Mouse (Mus musculus): ENCODE data around the gene Nav1. TPM values are rescaled to one million over a fixed set of nuclear protein-coding genes. Genes with fewer than 3 reads are reported as not detected.

The Nav1 gene
- polyA plus RNA-seq, 1 experiment from 2014 or later = 1.1 TPM

DNA sequence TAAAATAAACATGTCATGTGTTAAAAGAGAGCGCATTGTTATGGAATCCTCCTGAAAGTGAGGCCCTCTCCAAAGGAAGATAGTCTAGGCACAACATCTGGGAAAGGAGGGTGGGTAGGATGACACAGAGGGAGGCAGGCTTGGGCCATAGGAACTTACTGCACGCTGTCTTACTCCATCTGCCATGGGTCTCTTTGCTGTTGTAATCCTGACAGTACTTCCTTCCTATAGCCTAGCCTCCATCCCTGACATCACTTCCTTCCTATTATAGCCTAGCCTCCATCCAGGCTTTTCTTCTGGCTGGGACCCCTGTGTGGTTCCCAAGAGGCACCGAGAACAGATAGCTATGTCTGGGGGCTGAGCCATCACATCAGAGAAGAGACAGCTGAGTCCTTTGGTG is 10.2 kb upstream of the Nav1 start:
- no peak overlapping the region for H3K27ac ChIP-seq
- DNase-seq (no peak), ATAC-seq (ENCODE audit: low read depth) (no peak)
- no peak overlapping the region for H3K4me3 ChIP-seq (replicated peaks)
- H3K4me2 ChIP-seq = no peak overlapping the region
- WGBS (ENCODE audit: insufficient replicate concordance) = 39% methylated on average over 3 of the region's 3 CpGs
- no peaks in the 10 kb centered on the region for H3K9me3 ChIP-seq (replicated peaks)
- H3K36me3 ChIP-seq = no peaks in the 10 kb centered on the region
- H3K27me3 ChIP-seq = no peaks in the 10 kb centered on the region
- H3K9ac ChIP-seq = no peak overlapping the region
- peaks cover 3% of the 10 kb centered on the region; the same call in 1 of the 2 replicates for H3K4me1 ChIP-seq (replicated peaks)

DNA sequence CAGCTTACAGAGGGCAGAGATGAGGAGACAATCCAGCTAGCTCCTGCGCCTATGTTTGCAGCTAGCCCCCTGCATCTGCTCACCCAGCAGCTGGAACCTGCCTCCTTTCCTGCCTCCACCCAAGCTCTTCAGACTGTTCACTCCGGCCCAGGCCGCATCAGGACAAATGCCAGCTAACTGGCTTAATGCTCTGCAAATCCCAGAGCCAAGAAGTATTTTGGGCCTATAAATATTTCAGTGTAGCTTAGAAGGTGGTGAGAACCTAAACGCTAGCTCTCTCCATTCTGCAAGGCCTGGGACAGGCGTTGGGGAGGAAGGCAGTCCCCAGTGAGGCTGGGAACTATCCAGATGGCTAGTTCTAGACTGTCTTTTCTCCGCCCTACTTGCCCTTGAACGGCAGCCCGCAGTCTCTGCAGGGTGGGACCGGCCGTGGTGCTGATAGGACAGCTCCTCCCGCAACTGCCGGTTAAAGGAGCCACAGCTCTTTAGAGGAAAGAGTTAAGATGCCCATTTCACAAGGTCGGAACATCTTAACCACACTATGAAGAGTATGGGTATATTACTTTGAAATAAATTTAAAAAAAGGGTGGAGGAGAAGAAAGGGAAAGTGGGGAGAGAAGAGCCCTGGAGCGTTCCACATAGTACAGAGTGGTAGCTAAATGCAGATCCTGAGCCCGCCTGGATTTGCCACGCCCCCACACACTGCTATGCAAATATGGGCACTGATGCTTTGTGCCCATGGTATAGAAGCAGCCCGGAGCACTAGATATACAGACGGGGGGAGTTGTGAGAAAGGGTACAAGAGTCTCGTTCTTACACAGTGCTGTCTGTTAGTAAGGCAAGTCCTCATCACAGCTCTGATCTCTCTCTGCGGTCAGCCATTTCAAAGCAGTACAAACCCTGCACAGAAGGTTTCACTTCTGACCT is 8.9 kb upstream of the Nav1 start:
- Histone ChIP-seq H3K4me2 (no peak overlapping the region), H3K27me3 (no peaks in the 10 kb centered on the region), H3K27ac (no peak overlapping the region), H3K36me3 (no peaks in the 10 kb centered on the region), H3K4me3 (replicated peaks) (no peak overlapping the region), H3K4me1 (replicated peaks) (peaks cover 3% of the 10 kb centered on the region; the same call in 1 of the 2 replicates), H3K9me3 (replicated peaks) (no peaks in the 10 kb centered on the region), H3K9ac (no peak overlapping the region)
- 23% methylated on average over 20 of the region's 20 CpGs for WGBS (ENCODE audit: insufficient replicate concordance)
- ATAC-seq (ENCODE audit: low read depth) = no peak
- peak; percentile 18 for DNase-seq

DNA sequence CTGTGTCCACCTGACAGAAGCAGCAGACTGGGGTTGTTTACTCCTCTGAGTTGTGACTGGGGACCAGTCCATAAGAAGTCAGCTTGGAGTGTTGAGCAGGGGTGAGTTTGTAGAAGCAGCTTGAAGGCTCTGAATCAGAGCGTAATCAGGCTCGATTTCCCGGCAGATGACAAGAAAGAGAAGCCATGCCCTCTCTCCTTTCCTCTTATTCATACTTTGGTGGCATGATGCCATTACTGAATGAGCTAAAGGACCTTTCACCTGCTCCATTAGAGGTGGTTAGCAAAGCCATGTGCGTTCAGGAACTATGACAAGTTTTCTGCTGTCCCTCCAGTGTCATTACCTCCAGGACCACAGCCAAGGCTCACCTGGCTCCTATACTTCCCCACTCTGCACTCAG is 2.5 kb upstream of the Nav1 start:
- no peaks in the 10 kb centered on the region for H3K4me1 ChIP-seq (replicated peaks)
- no peaks in the 10 kb centered on the region for H3K27me3 ChIP-seq
- H3K9me3 ChIP-seq (replicated peaks) = no peaks in the 10 kb centered on the region
- H3K36me3 ChIP-seq = no peaks in the 10 kb centered on the region
- no peak overlapping the region for H3K4me2 ChIP-seq
- H3K9ac ChIP-seq = no peak overlapping the region
- H3K4me3 ChIP-seq (replicated peaks) = no peak overlapping the region
- DNase-seq (no peak), ATAC-seq (ENCODE audit: low read depth) (no peak)
- H3K27ac ChIP-seq = no peak overlapping the region
- WGBS (ENCODE audit: insufficient replicate concordance) = 65% methylated on average over 4 of the region's 4 CpGs

DNA sequence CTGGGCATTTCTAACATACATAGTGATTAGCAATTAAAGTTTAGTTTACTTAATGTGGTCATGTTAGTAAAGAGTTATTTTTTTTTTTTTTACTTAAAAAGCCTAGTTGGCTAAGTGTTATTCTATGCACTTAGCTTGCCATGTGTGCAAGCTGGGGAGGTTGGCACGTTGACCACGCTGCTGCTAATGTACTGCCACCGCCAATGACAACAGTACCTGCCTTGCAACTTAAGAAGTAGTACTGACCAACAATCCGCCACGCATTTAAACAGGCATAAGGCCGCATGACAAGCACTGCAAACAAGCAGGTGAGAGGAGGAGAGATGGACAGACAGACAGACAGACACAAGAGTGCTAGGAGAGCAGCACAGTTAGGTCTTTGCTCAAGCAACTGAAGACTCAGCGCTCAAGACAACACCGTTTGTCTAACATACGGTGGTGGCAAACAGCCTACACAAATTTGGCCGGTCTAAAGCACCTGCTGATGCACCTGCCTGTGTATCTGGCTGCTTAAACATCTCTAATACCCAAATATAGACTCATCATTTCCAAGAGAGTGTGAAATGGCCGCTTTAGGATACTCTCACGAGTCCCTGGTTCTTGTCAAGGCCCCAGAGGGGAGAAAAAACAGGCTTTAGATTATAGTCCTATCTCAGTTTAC is 610 bp downstream of the Nav1 start:
- no peaks in the 10 kb centered on the region for H3K4me1 ChIP-seq (replicated peaks)
- H3K9me3 ChIP-seq (replicated peaks) = no peaks in the 10 kb centered on the region
- H3K36me3 ChIP-seq = no peaks in the 10 kb centered on the region
- no peak overlapping the region for H3K9ac ChIP-seq
- H3K27ac ChIP-seq = no peak overlapping the region
- no peak overlapping the region for H3K4me2 ChIP-seq
- H3K4me3 ChIP-seq (replicated peaks) = no peak overlapping the region
- ATAC-seq (ENCODE audit: low read depth) (no peak), DNase-seq (no peak)
- H3K27me3 ChIP-seq = no peaks in the 10 kb centered on the region
- 80% methylated on average over 12 of the region's 12 CpGs for WGBS (ENCODE audit: insufficient replicate concordance)

DNA sequence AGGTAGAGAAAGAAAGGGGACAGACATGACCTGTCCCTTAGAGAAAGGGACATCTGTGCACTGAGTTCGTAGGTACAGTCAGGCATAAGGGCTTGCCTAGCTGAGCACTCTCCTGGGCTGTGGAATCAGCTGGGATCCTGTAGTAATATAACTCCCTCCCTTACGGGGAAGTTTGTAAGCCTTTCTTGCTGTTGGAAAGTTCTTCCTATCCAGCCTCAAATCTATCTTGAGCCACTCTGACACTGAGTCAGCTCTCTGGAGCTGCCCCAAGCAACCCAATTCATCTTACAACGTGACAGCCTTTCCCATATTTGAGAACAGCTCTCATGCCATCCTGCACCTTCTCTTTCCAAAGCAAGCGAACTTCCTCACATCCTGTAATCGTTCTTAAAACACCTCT is 1.6 kb downstream of the Nav1 start:
- no peak for ATAC-seq (ENCODE audit: low read depth)
- Histone ChIP-seq H3K4me2 (no peak overlapping the region), H3K27ac (no peak overlapping the region), H3K4me3 (replicated peaks) (no peak overlapping the region), H3K27me3 (no peaks in the 10 kb centered on the region), H3K36me3 (no peaks in the 10 kb centered on the region), H3K9me3 (replicated peaks) (no peaks in the 10 kb centered on the region), H3K9ac (no peak overlapping the region), H3K4me1 (replicated peaks) (no peaks in the 10 kb centered on the region)
- no peak for DNase-seq
- WGBS (ENCODE audit: insufficient replicate concordance) = 58% methylated on average over 5 of the region's 5 CpGs

DNA sequence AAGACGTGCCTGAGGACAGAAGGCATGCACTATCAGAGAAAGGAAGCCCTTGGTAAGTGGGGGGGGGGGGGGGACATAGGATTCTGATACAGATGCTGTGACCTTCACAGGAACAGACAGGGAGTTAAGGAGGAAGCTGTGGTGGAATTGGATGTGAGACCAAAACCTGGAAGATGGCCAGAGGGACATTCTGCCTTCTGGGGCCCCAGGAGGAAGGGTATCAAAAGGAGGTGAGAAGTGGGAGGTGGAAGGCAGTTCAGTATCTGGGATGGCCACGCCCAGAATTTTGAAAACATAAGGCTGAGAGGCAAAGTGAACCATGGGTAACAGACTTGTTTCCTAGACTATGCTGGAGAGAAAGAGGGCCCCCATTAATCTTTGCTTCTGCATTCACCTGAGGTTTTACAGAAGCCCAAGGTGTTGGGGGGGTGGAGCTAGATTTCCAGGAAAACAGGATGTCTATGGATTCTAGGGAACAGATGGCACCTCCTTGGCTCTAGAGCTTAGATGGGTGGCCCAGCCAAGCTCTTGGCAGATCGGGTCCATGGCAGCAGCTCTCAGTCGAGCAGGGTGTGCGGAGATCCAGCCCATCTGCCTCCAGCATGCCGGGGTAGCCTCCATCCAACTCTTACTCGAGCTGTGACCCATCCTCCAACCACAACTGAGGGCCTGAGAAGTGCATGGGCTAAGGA is 2.6 kb downstream of the Nav1 start:
- Histone ChIP-seq H3K9me3 (replicated peaks) (no peaks in the 10 kb centered on the region), H3K27ac (no peak overlapping the region), H3K9ac (no peak overlapping the region), H3K4me3 (replicated peaks) (no peak overlapping the region), H3K4me1 (replicated peaks) (no peaks in the 10 kb centered on the region), H3K4me2 (no peak overlapping the region), H3K36me3 (no peaks in the 10 kb centered on the region), H3K27me3 (no peaks in the 10 kb centered on the region)
- WGBS (ENCODE audit: insufficient replicate concordance) = 56% methylated on average over 7 of the region's 7 CpGs
- DNase-seq = no peak
- no peak for ATAC-seq (ENCODE audit: low read depth)

DNA sequence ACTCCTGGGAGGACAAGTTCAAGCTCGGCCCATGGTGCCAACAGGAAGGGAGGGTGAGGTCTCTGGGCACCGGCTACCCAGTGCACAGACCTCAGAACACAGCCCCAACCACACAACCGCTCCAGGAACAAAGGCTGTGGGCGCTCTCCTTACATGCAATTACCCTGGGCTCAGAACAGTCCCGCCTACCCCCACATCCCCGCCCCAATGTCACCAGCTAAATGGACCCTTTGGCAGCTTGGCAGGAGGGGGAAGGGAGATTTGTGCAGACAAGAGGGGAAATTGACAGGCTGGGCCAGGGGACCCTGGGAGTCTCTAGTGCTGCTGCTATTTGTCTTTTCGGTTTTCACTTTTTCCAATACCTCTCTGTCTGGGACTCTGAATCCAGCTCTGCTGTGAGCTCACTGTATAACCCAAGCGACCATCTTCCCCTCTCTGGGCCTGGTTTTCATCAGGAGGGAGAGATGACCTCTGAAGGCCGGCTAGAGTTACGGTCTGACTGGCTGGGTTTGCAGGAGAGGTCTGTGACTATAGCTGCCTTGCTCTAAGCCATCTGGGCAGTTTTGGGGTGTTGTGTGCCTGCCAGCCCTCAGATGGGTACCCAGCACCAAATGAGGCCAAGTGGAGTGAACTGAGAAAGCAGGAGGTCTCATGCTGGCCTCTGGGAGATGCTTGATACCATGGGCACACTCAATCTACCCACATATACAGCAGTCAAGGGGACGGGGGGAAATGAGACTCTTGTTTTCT is 3.8 kb downstream of the Nav1 start:
- no peak overlapping the region for H3K27ac ChIP-seq
- no peak overlapping the region for H3K9ac ChIP-seq
- 58% methylated on average over 11 of the region's 11 CpGs for WGBS (ENCODE audit: insufficient replicate concordance)
- ATAC-seq (ENCODE audit: low read depth) (no peak), DNase-seq (no peak)
- no peaks in the 10 kb centered on the region for H3K9me3 ChIP-seq (replicated peaks)
- no peaks in the 10 kb centered on the region for H3K4me1 ChIP-seq (replicated peaks)
- no peaks in the 10 kb centered on the region for H3K36me3 ChIP-seq
- no peaks in the 10 kb centered on the region for H3K27me3 ChIP-seq
- H3K4me3 ChIP-seq (replicated peaks) = no peak overlapping the region
- H3K4me2 ChIP-seq = no peak overlapping the region

DNA sequence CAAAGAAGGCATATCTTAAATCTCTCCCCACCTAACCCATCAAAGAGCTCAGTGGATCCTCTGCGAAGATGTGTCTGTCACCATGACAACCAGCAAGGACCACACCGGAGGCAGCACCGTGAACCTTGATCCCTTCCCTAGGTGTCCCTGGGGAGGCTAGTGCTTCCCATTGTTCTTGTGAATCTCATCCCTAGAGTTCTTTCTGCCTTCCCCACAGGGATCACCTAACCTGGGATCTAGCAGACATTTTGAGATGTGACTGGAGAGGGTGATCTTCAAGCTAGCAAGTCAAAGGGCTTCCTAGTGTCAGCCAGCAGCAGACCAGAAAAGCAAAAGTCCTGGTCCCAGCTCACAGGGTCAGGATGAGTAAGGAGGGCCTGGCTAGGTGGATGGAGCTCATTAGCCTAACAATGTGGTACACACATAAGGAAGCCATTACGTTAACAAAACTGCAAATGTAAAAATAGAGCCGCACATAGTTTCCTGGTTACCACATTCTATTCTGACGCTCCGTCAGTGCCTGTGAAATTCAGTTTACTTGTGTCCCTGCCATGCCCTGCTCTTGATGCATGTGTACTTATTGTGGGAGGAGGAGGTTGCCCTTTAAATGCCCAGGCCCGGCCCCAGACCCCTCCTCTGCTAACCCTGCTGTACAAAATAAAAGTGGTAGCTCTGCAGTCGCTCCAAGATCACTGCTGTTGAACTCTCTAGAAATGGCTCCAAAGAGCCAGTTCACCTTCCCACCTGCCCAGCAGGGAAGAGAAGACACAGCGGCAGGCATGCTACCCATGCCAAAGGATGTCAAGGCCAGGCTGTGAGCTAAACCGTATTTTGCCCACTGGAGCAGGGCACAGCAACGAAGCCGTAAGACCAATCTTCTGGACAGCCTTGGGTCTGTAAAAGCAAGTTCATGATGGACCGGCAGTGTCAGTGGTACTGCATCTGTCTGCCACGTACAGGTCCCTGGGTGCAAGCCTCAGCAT is 6.8 kb downstream of the Nav1 start:
- Histone ChIP-seq H3K27me3 (no peaks in the 10 kb centered on the region), H3K9ac (no peak overlapping the region), H3K4me2 (no peak overlapping the region), H3K9me3 (replicated peaks) (no peaks in the 10 kb centered on the region), H3K27ac (no peak overlapping the region), H3K36me3 (no peaks in the 10 kb centered on the region), H3K4me3 (replicated peaks) (no peak overlapping the region), H3K4me1 (replicated peaks) (no peaks in the 10 kb centered on the region)
- 71% methylated on average over 15 of the region's 15 CpGs for WGBS (ENCODE audit: insufficient replicate concordance)
- DNase-seq = no peak
- no peak for ATAC-seq (ENCODE audit: low read depth)

DNA sequence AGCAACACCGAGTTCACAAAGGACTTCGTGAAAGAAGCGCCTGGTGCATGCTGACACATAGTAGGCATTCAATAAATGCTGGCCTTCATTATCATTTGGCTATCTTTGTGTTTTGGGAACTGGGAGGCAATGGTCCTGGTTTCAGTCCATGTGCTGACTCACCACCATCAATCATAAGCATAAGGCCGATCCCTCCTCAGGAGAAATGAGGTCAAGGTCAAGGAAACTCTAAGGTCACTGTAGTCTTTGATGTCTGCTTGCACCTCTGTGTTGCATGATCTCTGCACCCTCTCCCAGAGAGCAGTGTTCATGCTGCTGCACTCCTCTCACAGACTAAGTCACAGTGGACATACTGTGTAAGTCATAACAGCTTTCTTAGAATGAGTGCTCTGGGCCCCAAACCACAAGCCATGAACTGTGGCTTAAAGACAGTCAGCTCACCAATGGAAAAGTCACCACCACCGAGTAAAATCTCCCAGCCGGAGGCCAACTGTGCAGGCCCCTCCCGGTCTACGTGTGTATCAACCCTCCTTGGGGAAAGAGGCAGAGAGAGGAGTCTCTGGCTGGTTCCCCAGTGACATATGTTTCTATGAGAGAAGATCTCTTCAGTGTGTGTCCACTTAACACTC is 8.7 kb downstream of the Nav1 start:
- no peak for ATAC-seq (ENCODE audit: low read depth)
- Histone ChIP-seq H3K36me3 (no peaks in the 10 kb centered on the region), H3K9ac (no peak overlapping the region), H3K27me3 (no peaks in the 10 kb centered on the region), H3K4me1 (replicated peaks) (no peaks in the 10 kb centered on the region), H3K4me2 (no peak overlapping the region), H3K27ac (no peak overlapping the region), H3K9me3 (replicated peaks) (no peaks in the 10 kb centered on the region), H3K4me3 (replicated peaks) (no peak overlapping the region)
- 63% methylated on average over 8 of the region's 8 CpGs for WGBS (ENCODE audit: insufficient replicate concordance)
- no peak for DNase-seq

Data from liver, embryonic 13.5 days (tissue).